Mouse (Mus musculus): Measurements from ENCODE around the gene Cdkn1c. TPM values are rescaled to one million over a fixed set of nuclear protein-coding genes. Genes with fewer than 3 reads are reported as not detected.

The Cdkn1c gene
- polyA plus RNA-seq, 1 experiment from 2014 or later, result 372 TPM

DNA sequence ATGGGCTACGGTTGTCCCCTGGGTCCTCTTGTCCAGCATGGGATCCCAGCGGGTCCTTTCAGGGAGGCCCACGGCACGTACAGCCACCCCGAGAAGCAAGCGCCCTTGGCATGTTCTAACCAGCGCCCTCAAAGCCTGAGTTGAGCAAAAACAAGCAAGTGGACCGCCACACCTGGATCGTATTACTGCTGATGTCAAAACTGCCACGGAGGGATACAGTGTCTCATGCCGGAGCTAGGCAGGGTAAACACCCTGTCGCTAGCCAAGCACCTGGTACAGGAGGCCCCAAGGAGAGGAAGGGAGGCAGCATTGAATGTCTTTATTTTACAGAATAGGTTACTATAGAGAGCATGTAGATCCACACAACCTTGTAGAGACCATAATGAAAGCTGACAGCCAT, 44.4 kb downstream of the Cdkn1c start:
- H3K9ac ChIP-seq (ENCODE audit: low read length), result no peak overlapping the region
- no peaks in the 10 kb centered on the region; the same call in 1 of the 2 replicates for H3K27me3 ChIP-seq (ENCODE audit: control insufficient read depth, insufficient read depth, low read length)
- no peaks in the 10 kb centered on the region for H3K4me1 ChIP-seq (replicated peaks; ENCODE audit: control insufficient read depth, insufficient read depth, low read length)
- DNase-seq (ENCODE audit: low spot score) (no peak), ATAC-seq (replicated peaks; ENCODE audit: low FRiP score) (no peak)
- H3K9me3 ChIP-seq (ENCODE audit: control insufficient read depth, low read length), result no peaks in the 10 kb centered on the region
- H3K4me2 ChIP-seq (ENCODE audit: low read depth, low read length, severe bottlenecking), result no peak overlapping the region
- no peak overlapping the region for H3K27ac ChIP-seq (ENCODE audit: low read depth, low read length)
- 85% methylated on average over 12 of the region's 12 CpGs for WGBS
- H3K4me3 ChIP-seq (ENCODE audit: low read depth, low read length), result no peak overlapping the region
- H3K36me3 ChIP-seq (ENCODE audit: control insufficient read depth, insufficient read depth, low read length), result no peaks in the 10 kb centered on the region

DNA sequence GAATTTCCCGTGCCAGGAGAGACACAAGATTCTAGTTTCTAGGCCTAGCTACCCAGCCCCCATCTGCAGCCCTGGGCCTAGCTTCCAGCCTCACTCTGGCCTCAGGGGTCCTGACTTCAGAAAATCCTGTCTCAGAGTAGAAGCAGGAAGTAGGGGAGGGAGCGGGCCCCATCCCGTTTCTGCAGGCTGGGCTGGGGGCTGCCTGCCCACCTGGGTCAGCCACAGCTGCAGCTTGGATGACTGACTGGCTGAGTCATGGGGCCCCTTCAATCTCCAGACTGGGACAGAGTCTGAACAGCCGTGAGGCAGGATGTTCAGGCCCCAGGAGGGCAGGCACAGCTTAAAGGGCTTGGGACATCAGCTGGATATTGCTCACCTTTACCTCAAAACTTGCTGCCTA, 45.8 kb downstream of the Cdkn1c start:
- H3K9me3 ChIP-seq (ENCODE audit: control insufficient read depth, low read length), result no peaks in the 10 kb centered on the region
- no peak overlapping the region for H3K4me2 ChIP-seq (ENCODE audit: low read depth, low read length, severe bottlenecking)
- H3K4me3 ChIP-seq (ENCODE audit: low read depth, low read length), result no peak overlapping the region
- H3K4me1 ChIP-seq (replicated peaks; ENCODE audit: control insufficient read depth, insufficient read depth, low read length), result no peaks in the 10 kb centered on the region
- WGBS, result 50% methylated on average over 4 of the region's 4 CpGs
- H3K27me3 ChIP-seq (ENCODE audit: control insufficient read depth, insufficient read depth, low read length), result no peaks in the 10 kb centered on the region; the same call in 1 of the 2 replicates
- H3K36me3 ChIP-seq (ENCODE audit: control insufficient read depth, insufficient read depth, low read length), result no peaks in the 10 kb centered on the region
- H3K27ac ChIP-seq (ENCODE audit: low read depth, low read length), result no peak overlapping the region
- no peak for ATAC-seq (replicated peaks; ENCODE audit: low FRiP score)
- no peak for DNase-seq (ENCODE audit: low spot score)
- H3K9ac ChIP-seq (ENCODE audit: low read length), result no peak overlapping the region

DNA sequence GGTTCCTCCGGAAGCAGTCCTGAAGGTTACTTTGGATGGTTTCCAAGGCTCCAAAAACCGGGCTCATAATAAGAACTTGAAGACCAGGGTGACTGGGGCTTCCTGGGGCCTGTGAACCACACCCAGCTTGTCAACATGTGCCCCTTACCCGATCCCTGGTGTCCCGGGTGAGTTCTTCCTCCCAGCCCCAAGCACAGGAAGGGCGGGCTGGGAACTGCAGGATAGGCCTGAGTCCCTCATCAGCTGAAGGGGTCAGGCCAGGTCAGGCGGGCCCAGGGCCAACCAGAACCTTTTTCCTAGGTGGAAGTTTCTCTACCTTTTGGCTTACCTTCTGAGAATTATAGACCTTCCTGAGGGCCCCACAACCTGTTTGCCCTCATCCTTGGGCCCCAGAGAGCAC, 48.2 kb downstream of the Cdkn1c start:
- ATAC-seq (replicated peaks; ENCODE audit: low FRiP score) (no peak), DNase-seq (ENCODE audit: low spot score) (no peak)
- Histone ChIP-seq H3K27me3 (ENCODE audit: control insufficient read depth, insufficient read depth, low read length) (no peaks in the 10 kb centered on the region; the same call in 1 of the 2 replicates), H3K9me3 (ENCODE audit: control insufficient read depth, low read length) (no peaks in the 10 kb centered on the region), H3K4me3 (ENCODE audit: low read depth, low read length) (no peak overlapping the region), H3K9ac (ENCODE audit: low read length) (no peak overlapping the region), H3K4me2 (ENCODE audit: low read depth, low read length, severe bottlenecking) (no peak overlapping the region), H3K36me3 (ENCODE audit: control insufficient read depth, insufficient read depth, low read length) (no peaks in the 10 kb centered on the region), H3K27ac (ENCODE audit: low read depth, low read length) (no peak overlapping the region), H3K4me1 (replicated peaks; ENCODE audit: control insufficient read depth, insufficient read depth, low read length) (no peaks in the 10 kb centered on the region; the same call in 1 of the 2 replicates)
- WGBS, result 81% methylated on average over 6 of the region's 6 CpGs

DNA sequence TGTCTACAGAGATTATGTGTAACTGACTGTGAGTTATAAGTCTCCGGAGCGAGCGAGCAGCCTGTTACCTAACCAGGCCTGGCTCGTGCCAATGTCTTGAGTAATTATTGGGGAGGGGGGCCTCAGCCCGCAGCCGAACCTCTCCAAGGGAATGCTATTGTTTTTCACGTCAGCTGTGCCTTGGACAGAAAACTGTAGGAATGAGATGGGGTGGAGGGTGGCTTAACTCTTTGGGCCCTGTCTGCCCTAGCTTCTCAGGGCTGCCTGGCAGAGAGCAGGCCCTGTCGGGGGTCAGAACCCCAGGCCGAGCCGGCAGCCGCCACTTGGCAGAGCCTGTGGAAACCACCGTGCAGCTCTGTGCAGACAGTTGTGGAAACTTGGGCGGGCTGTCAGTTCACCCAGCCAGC, 52.2 kb downstream of the Cdkn1c start:
- ATAC-seq (replicated peaks; ENCODE audit: low FRiP score), result no peak
- no peaks in the 10 kb centered on the region for H3K9me3 ChIP-seq (ENCODE audit: control insufficient read depth, low read length)
- H3K27ac ChIP-seq (ENCODE audit: low read depth, low read length), result no peak overlapping the region
- 63% methylated on average over 13 of the region's 13 CpGs for WGBS
- H3K4me3 ChIP-seq (ENCODE audit: low read depth, low read length), result no peak overlapping the region
- DNase-seq (ENCODE audit: low spot score), result no peak
- H3K27me3 ChIP-seq (ENCODE audit: control insufficient read depth, insufficient read depth, low read length), result no peaks in the 10 kb centered on the region; the same call in 1 of the 2 replicates
- H3K36me3 ChIP-seq (ENCODE audit: control insufficient read depth, insufficient read depth, low read length), result no peaks in the 10 kb centered on the region
- no peak overlapping the region for H3K9ac ChIP-seq (ENCODE audit: low read length)
- H3K4me1 ChIP-seq (replicated peaks; ENCODE audit: control insufficient read depth, insufficient read depth, low read length), result no peaks in the 10 kb centered on the region; the same call in 1 of the 2 replicates
- no peak overlapping the region for H3K4me2 ChIP-seq (ENCODE audit: low read depth, low read length, severe bottlenecking)

Other genes starting within 250 kb of the Cdkn1c start
- gene Slc22a18, start 12.7 kb upstream of the Cdkn1c start, polyA plus RNA-seq (2014; fragmentation: Nextera tagmentation; extraction: Ambion mirVana), result 0.20 and 0.29 TPM in 2 replicates
- gene Phlda2, start 42.1 kb upstream of the Cdkn1c start, polyA plus RNA-seq (2014; fragmentation: Nextera tagmentation; extraction: Ambion mirVana), result 1.2 and 2.3 TPM in 2 replicates
- gene Nap1l4, start 88.1 kb upstream of the Cdkn1c start, polyA plus RNA-seq (2014; fragmentation: Nextera tagmentation; extraction: Ambion mirVana), result 214 and 239 TPM in 2 replicates
- gene Cars, start 139.0 kb upstream of the Cdkn1c start, polyA plus RNA-seq (2014; fragmentation: Nextera tagmentation; extraction: Ambion mirVana), result 72.6 and 83.1 TPM in 2 replicates
- 0.17 and 0.48 TPM in 2 replicates for gene Tnfrsf26, start 167.7 kb upstream of the Cdkn1c start, polyA plus RNA-seq (2014; fragmentation: Nextera tagmentation; extraction: Ambion mirVana)
- 8.1 and 9.8 TPM in 2 replicates for gene Tnfrsf22, start 188.6 kb upstream of the Cdkn1c start, polyA plus RNA-seq (2014; fragmentation: Nextera tagmentation; extraction: Ambion mirVana)
- gene Tnfrsf23, start 224.8 kb upstream of the Cdkn1c start, polyA plus RNA-seq (2014; fragmentation: Nextera tagmentation; extraction: Ambion mirVana), result not detected in 2 replicates

Data from forebrain, embryonic 11.5 days (tissue).